Mouse (Mus musculus): ENCODE measurements at regions not wholly inside any gene's neighbourhood (a gene's known extent, or its start where the extent isn't known, plus 50 kb on each side); places are given as distances from the start of the nearest gene placed in this dataset.

GRCm38 (mm10) chr8:41703927-41704924 lies 287.4 kb upstream of the Frg1 start:
- Histone ChIP-seq H3K4me3 (replicated peaks in 1 of 3; ENCODE audit: low read depth in 2 of 3, low read length in 2 of 3, poor library complexity in 1 of 3) (no peak overlapping the region), H3K4me1 (ENCODE audit: control insufficient read depth in 1 of 2, insufficient read depth in 2 of 2) (no peaks in the 10 kb centered on the region), H3K9ac (ENCODE audit: insufficient read depth, low read depth) (no peak overlapping the region), H3K27me3 (replicated peaks) (no peaks in the 10 kb centered on the region), H3K4me2 (ENCODE audit: insufficient read depth, low read depth, poor library complexity, severe bottlenecking) (no peak overlapping the region), H3K36me3 (replicated peaks in 1 of 2; ENCODE audit: control insufficient read depth in 1 of 2, insufficient read depth in 1 of 2, low read length in 1 of 2) (no peaks in the 10 kb centered on the region), H3K79me2 (replicated peaks; ENCODE audit: control insufficient read depth, extremely low read depth, insufficient read depth, poor library complexity, severe bottlenecking) (no peaks in the 10 kb centered on the region), H3K27ac (ENCODE audit: insufficient read depth, low read depth) (no peak overlapping the region), H3K9me3 (replicated peaks; ENCODE audit: low read length) (no peaks in the 10 kb centered on the region)
- dilution Hi-C loops (cut with MboI; ENCODE audit: extremely low pct_ligation_motif_present, extremely low pct_unique_long_range_greater_than_20kb, low sequenced_read_pairs): no loop called here
- in situ Hi-C loops (cut with MboI; ENCODE audit: low pct_ligation_motif_present, low pct_unique_long_range_greater_than_20kb, low sequenced_read_pairs): no loop called here
- no peak for TF ChIP-seq ELF1 (IDR thresholded peaks at IDR 0.05; ENCODE audit: low read depth, low read length)
- TF ChIP-seq EP300 (IDR thresholded peaks at IDR 0.05; ENCODE audit: low read length): no peak
- no peak for TF ChIP-seq ZNF384 (IDR thresholded peaks at IDR 0.05; ENCODE audit: low read depth, low read length)
- TF ChIP-seq JUND (conservative IDR thresholded peaks at IDR 0.05; ENCODE audit: low read depth, low read length): no peak
- no peak for TF ChIP-seq RAD21 (IDR thresholded peaks at IDR 0.05; ENCODE audit: low read depth, low read length)
- TF ChIP-seq UBTF (IDR thresholded peaks at IDR 0.05; ENCODE audit: low read depth, low read length): no peak
- TF ChIP-seq GABPA (IDR thresholded peaks at IDR 0.05; ENCODE audit: insufficient replicate concordance, low read depth, low read length): no peak
- no peak for TF ChIP-seq NRF1 (IDR thresholded peaks at IDR 0.05; ENCODE audit: low read depth, low read length)
- no peak for TF ChIP-seq USF2 (conservative IDR thresholded peaks at IDR 0.05; ENCODE audit: low read depth, low read length)
- no peak for TF ChIP-seq POLR2A (IDR thresholded peaks at IDR 0.05; ENCODE audit: low read depth, low read length)
- TF ChIP-seq USF1 (IDR thresholded peaks at IDR 0.05; ENCODE audit: low read depth, low read length): no peak
- no peak for TF ChIP-seq ZMIZ1 (IDR thresholded peaks at IDR 0.05; ENCODE audit: low read depth, low read length)
- DNase-seq (ENCODE audit: extremely low read depth): no peak

Data from CH12.LX (cell line).